Mouse (Mus musculus) liver, postnatal 0 days (tissue): ENCODE data around the gene Dusp18. TPM values are rescaled to one million over a fixed set of nuclear protein-coding genes. Genes with fewer than 3 reads are reported as not detected.

Experiments
- ATAC-seq: fragments of 200-750 bp; cut with Nextera tagmentation; 2 replicates; pipeline ENCODE4 v1.8.0; 2017; ENCODE audit warnings: mild to moderate bottlenecking, moderate library complexity
- DNase-seq: peaks from one replicate; pipeline ENCODE4 v3.0.0-alpha.2; 2016
- H3K27ac ChIP-seq: fragments of 300-500 bp; sonication (generic); 2 replicates; pipeline ENCODE4 v1.5.1; 2014; ENCODE audit warnings: antibody characterized with exemption, moderate library complexity, mild to moderate bottlenecking, low read depth
- H3K27me3 ChIP-seq: fragments of 300-500 bp; sonication (generic); 2 replicates; pipeline ENCODE4 v1.6.1; 2014; ENCODE audit warnings: low read length, control low read depth, mixed read lengths; ENCODE audit not compliant: insufficient read depth
- H3K36me3 ChIP-seq: fragments of 300-500 bp; sonication (generic); replicated peaks from 2 replicates; pipeline ENCODE4 v1.6.1; 2014; ENCODE audit warnings: mild to moderate bottlenecking, control low read depth, low read length, moderate library complexity, mixed read lengths; ENCODE audit not compliant: insufficient read depth
- H3K4me1 ChIP-seq: fragments of 300-500 bp; sonication (generic); 2 replicates; pipeline ENCODE4 v1.6.1; 2014; ENCODE audit warnings: antibody characterized with exemption, mild to moderate bottlenecking, control low read depth; ENCODE audit not compliant: insufficient read depth
- H3K4me2 ChIP-seq: fragments of 300-500 bp; sonication (generic); 2 replicates; pipeline ENCODE4 v1.6.1; 2014; ENCODE audit warnings: low read depth, mild to moderate bottlenecking, low read length, moderate library complexity, mixed read lengths
- H3K4me3 ChIP-seq: fragments of 300-500 bp; sonication (generic); 2 replicates; pipeline ENCODE4 v1.5.1; 2014; ENCODE audit warnings: low read depth, low read length
- H3K9ac ChIP-seq: fragments of 300-500 bp; sonication (generic); replicated peaks from 2 replicates; pipeline ENCODE4 v1.6.1; 2014; ENCODE audit warnings: mild to moderate bottlenecking, moderate library complexity
- H3K9me3 ChIP-seq: fragments of 300-500 bp; sonication (generic); 2 replicates; pipeline ENCODE4 v1.6.1; 2016; ENCODE audit warnings: mild to moderate bottlenecking, control low read depth, low read length, mixed read lengths
- CTCF ChIP-seq: sonication (generic); IDR thresholded peaks from 2 replicates; pipeline ENCODE4 v1.5.1; 2016; ENCODE audit warnings: antibody characterized with exemption, low read depth
- EP300 ChIP-seq: IDR thresholded peaks from 2 replicates; pipeline ENCODE4 v1.6.1; 2016; ENCODE audit warnings: antibody characterized with exemption, low read depth, mild to moderate bottlenecking
- WGBS: fragments of 180-500 bp; shearing (Covaris S2); extraction: QIAGEN DNeasy Blood & Tissue Kit; methylation state at CpG from one replicate; pipeline ENCODE4 v1.1.7; 2014; ENCODE audit not compliant: insufficient replicate concordance; 5-methylcytosine and 5-hydroxymethylcytosine counted together
- polyA plus RNA-seq: library from polyadenylated mRNA; unstranded; fragments of >200 nt; fragmentation: Nextera tagmentation; extraction: Ambion mirVana; gene quantifications from 2 replicates; pipeline ENCODE4 v1.2.1, GENCODE M21; 2015

Gene Dusp18
- polyA plus RNA-seq, 1 experiment from 2014 or later = 0.27 TPM

- H3K27me3 ChIP-seq = no peaks in the 10 kb centered on the region
- H3K4me1 ChIP-seq = no peaks in the 10 kb centered on the region
- H3K36me3 ChIP-seq = no peaks in the 10 kb centered on the region
- no peak for ATAC-seq
- no peaks in the 10 kb centered on the region for H3K9me3 ChIP-seq
- H3K4me2 ChIP-seq = no peak overlapping the region
- H3K9ac ChIP-seq = no peak overlapping the region
- TF ChIP-seq EP300 (no peak), CTCF (no peak)
- WGBS = 75% methylated on average over 7 of the region's 7 CpGs
- H3K27ac ChIP-seq = no peak overlapping the region
- no peak overlapping the region for H3K4me3 ChIP-seq
- no peak for DNase-seq
These were observed 46.3 kb downstream of the Dusp18 start for GRCm38 (mm10) chr11:3941371-3941770.

DNA sequence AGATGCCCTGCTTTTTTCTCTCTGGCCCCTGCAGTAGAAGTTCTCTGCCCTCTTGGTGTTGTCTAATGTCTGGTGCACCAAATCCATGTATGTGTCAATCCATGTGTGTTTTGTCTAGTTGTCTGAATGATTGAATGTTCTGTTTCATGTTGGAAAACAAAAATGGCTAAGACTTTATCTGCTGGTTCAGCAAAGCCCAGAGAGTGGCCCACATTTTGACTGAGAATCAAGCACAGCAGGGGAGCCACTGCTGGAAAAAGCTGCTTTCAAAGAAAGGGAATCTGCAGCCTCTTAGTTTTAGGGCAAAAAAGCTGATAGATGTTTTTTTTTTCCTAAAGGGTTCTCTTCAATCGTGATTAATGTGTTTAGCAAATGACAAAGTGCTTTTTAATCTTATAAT is 51.3 kb downstream of the Dusp18 start:
- TF ChIP-seq CTCF (no peak), EP300 (no peak)
- H3K27me3 ChIP-seq = no peaks in the 10 kb centered on the region
- 22% methylated on average over 1 of the region's 1 CpGs for WGBS

More for the DNA sequence above, 51.3 kb downstream of the Dusp18 start:
- DNase-seq (no peak), ATAC-seq (no peak)
- H3K4me1 ChIP-seq = no peaks in the 10 kb centered on the region
- H3K4me3 ChIP-seq = no peak overlapping the region
- H3K36me3 ChIP-seq = no peaks in the 10 kb centered on the region
- no peak overlapping the region for H3K9ac ChIP-seq
- no peak overlapping the region for H3K27ac ChIP-seq
- no peaks in the 10 kb centered on the region for H3K9me3 ChIP-seq
- no peak overlapping the region for H3K4me2 ChIP-seq

Other genes starting within 250 kb of the Dusp18 start
- 3.0 and 3.7 TPM in 2 replicates for gene Morc2a, start 246.0 kb upstream of the Dusp18 start, polyA plus RNA-seq
- 0.07 TPM in 1 of 2 replicates, not detected in the other for gene Osbp2, start 31.3 kb upstream of the Dusp18 start, polyA plus RNA-seq
- not detected in 2 replicates for gene 4921536K21Rik, start 142 bp upstream of the Dusp18 start, polyA plus RNA-seq
- 0.43 and 0.46 TPM in 2 replicates for gene Slc35e4, start 19.4 kb downstream of the Dusp18 start, polyA plus RNA-seq
- gene Tcn2, start 36.9 kb downstream of the Dusp18 start, polyA plus RNA-seq = 55.5 and 61.3 TPM in 2 replicates
- 24.3 and 26.5 TPM in 2 replicates for gene Pes1, start 68.7 kb downstream of the Dusp18 start, polyA plus RNA-seq
- gene 4930556J24Rik, start 81.5 kb downstream of the Dusp18 start, polyA plus RNA-seq = not detected in 2 replicates
- gene Gal3st1, start 88.4 kb downstream of the Dusp18 start, polyA plus RNA-seq = 7.5 and 8.5 TPM in 2 replicates
- 10.9 and 12.1 TPM in 2 replicates for gene Sec14l4, start 136.2 kb downstream of the Dusp18 start, polyA plus RNA-seq
- 0.11 TPM in 1 of 2 replicates, not detected in the other for gene Sec14l3, start 169.6 kb downstream of the Dusp18 start, polyA plus RNA-seq
- 17.7 and 21.1 TPM in 2 replicates for gene Mtfp1, start 200.2 kb downstream of the Dusp18 start, polyA plus RNA-seq
- 48.0 and 54.2 TPM in 2 replicates for gene Sec14l2, start 228.2 kb downstream of the Dusp18 start, polyA plus RNA-seq
- gene Rnf215, start 240.0 kb downstream of the Dusp18 start, polyA plus RNA-seq = 6.4 and 6.8 TPM in 2 replicates